Mouse (Mus musculus) forebrain, embryonic 16.5 days (tissue): ENCODE data around the gene Cacna1c. TPM values are rescaled to one million over a fixed set of nuclear protein-coding genes. Genes with fewer than 3 reads are reported as not detected.

ENCODE experiments used
- ATAC-seq: fragments of 200-750 bp; cut with Nextera tagmentation; 2 replicates; pipeline ENCODE4 v1.8.0; 2017; ENCODE audit warnings: mild to moderate bottlenecking, moderate library complexity
- H3K27ac ChIP-seq: fragments of 300-500 bp; sonication (generic); 2 replicates; pipeline ENCODE4 v1.5.1; 2014; ENCODE audit warnings: low read length, control low read depth
- H3K27me3 ChIP-seq: fragments of 300-500 bp; sonication (generic); replicated peaks from 2 replicates; pipeline ENCODE4 v1.6.1; 2014; ENCODE audit warnings: low read length; ENCODE audit not compliant: control insufficient read depth, insufficient read depth
- H3K36me3 ChIP-seq: fragments of 300-500 bp; sonication (generic); 2 replicates; pipeline ENCODE4 v1.6.1; 2014; ENCODE audit not compliant: control insufficient read depth, insufficient read depth
- H3K4me1 ChIP-seq: fragments of 300-500 bp; sonication (generic); replicated peaks from 2 replicates; pipeline ENCODE4 v1.6.1; 2014; ENCODE audit warnings: low read length; ENCODE audit not compliant: control insufficient read depth, insufficient read depth
- H3K4me2 ChIP-seq: fragments of 300-500 bp; sonication (generic); 2 replicates; pipeline ENCODE4 v1.6.1; 2014; ENCODE audit warnings: mild to moderate bottlenecking, low read length, control low read depth
- H3K4me3 ChIP-seq: fragments of 300-500 bp; sonication (generic); replicated peaks from 2 replicates; pipeline ENCODE4 v1.5.1; 2014; ENCODE audit warnings: mild to moderate bottlenecking, low read length, control low read depth
- H3K9ac ChIP-seq: fragments of 300-500 bp; sonication (generic); replicated peaks from 2 replicates; pipeline ENCODE4 v1.6.1; 2014; ENCODE audit warnings: low read depth, low read length, control low read depth
- H3K9me3 ChIP-seq: fragments of 300-500 bp; sonication (generic); 2 replicates; pipeline ENCODE4 v1.6.1; 2016; ENCODE audit warnings: low read length; ENCODE audit not compliant: control insufficient read depth
- WGBS: fragments of 180-500 bp; shearing (Covaris S2); extraction: QIAGEN DNeasy Blood & Tissue Kit; methylation state at CpG from one replicate; pipeline ENCODE4 v1.1.7; 2014; 5-methylcytosine and 5-hydroxymethylcytosine counted together
- polyA plus RNA-seq: library from polyadenylated mRNA; unstranded; fragments of >200 nt; fragmentation: Nextera tagmentation; extraction: Ambion mirVana; gene quantifications from 2 replicates; pipeline ENCODE4 v1.2.1, GENCODE M21; 2015

The Cacna1c gene
- polyA plus RNA-seq, 1 experiment from 2014 or later, result 9.8 TPM

DNA sequence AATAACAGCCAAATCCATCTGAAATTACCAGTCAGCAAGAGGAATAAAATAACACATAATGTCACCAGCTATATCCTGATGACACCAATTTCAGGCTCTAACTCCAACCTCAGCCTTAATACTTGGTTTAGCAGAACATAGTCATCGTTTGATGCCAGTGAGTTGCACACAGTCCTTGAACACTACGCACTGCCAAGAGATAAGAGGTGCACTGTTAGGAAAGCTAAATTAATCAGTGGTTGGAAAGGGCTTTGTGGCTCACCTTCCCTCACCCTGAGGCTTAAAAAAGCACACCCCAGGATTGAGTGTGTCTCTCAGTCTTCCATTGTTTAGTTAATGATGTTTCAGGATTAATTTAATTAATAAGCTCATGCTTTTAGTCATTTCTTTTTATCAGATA, 16.0 kb downstream of the Cacna1c start:
- H3K9me3 ChIP-seq, result no peaks in the 10 kb centered on the region
- no peak overlapping the region for H3K9ac ChIP-seq
- WGBS, result 85% methylated on average over 2 of the region's 2 CpGs
- H3K27me3 ChIP-seq, result no peaks in the 10 kb centered on the region
- peaks cover 14% of the 10 kb centered on the region for H3K4me1 ChIP-seq
- no peak for ATAC-seq
- H3K36me3 ChIP-seq, result 0 out of 2 replicates have a peak, but pooled peaks cover 2% of the 10 kb centered on the region
- no peak overlapping the region for H3K4me2 ChIP-seq
- H3K4me3 ChIP-seq, result no peak overlapping the region
- no peak overlapping the region for H3K27ac ChIP-seq

DNA sequence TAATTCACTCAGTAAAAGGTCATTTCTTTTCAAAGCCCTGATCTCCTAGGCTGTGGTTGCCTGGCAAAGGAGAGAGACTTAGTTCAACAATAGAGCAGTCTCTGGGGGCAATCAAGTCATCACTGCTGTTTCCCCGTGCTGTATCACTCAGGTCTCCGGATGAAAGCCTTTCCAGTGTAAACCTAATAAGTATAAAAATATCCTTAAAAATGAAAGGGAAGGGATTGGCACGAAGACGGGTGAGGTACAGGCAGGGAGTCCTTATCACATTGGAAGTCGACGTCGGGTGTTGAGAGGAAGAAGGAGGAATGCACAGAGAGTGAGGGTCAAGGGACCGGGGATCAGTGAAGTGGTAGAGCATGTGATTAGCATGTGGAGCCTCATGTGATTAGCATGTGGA, 19.1 kb downstream of the Cacna1c start:
- Histone ChIP-seq H3K9me3 (no peaks in the 10 kb centered on the region), H3K9ac (no peak overlapping the region), H3K36me3 (no peaks in the 10 kb centered on the region), H3K27ac (no peak overlapping the region), H3K4me2 (no peak overlapping the region), H3K4me1 (peaks cover 17% of the 10 kb centered on the region), H3K4me3 (no peak overlapping the region), H3K27me3 (no peaks in the 10 kb centered on the region)
- 68% methylated on average over 8 of the region's 8 CpGs for WGBS
- no peak for ATAC-seq

DNA sequence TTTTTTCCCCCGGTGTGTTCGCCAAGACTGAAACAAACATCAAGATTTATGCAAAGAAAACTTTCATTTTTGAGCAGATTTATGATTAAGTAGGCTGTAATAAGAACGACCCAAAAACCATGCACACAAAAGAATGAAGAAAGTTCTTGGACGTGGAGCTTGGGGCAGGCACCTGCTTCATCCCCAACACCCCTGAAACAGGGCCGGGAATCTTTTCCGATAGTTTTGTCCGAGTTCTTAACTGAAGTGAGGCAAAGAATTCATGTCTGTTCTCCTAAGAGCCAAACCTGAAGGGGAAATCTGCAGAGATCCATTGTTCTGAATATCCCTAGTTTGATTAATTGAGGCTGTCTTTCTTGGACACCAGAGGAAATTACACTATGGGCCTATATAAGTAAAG, 20.1 kb downstream of the Cacna1c start:
- peak overlapping the region; percentile 35; the same call in 1 of the 2 replicates for H3K9ac ChIP-seq
- no peaks in the 10 kb centered on the region for H3K9me3 ChIP-seq
- peak overlapping the region; percentile 65 for H3K4me2 ChIP-seq
- ATAC-seq, result no peak
- H3K4me3 ChIP-seq, result peak overlapping the region; percentile 68
- no peaks in the 10 kb centered on the region for H3K27me3 ChIP-seq
- peaks cover 17% of the 10 kb centered on the region for H3K4me1 ChIP-seq
- 62% methylated on average over 7 of the region's 7 CpGs for WGBS
- H3K27ac ChIP-seq, result no peak overlapping the region
- no peaks in the 10 kb centered on the region for H3K36me3 ChIP-seq

DNA sequence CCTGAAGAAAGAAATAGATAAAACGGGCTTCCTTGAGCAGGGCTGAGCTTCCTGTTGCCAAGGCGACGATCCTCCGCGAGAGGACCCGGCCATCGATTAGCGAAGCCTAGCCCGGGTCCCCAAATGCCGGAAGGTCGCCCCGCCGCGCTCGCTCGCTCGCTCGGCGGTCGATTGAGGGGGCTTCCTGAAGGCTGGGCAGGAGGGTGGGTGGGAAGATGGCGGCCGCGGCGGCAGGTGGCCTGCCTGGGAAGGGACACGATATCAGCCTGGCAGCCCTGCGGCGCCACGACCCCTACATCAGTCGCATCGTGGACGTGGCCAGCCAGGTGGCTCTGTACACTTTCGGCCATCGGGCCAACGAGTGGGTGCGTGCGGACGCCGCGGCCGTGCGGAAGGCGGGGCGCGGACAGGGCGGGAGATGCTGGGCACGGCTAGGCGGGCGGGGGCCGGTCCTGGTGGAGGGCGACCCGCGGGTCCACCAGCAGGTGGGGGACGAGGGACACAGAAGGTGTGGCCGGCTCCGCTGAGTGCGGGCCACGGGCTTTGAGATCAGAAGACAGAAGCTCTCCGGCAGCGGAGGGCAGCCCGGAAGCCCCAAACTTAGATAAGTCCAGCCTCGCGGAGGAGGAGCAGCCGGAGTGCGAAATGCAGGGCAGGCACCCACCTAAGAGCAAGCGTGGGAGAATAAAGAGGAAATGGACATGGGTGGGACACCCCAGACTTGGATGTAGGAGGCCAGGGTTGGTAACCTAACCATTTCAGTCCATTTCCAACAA, 21.0 kb downstream of the Cacna1c start, which contains the start of gene Dcp1b:
Dcp1b (plus strand) TSS at position 176 of the 776 bp plus-strand sequence.
- H3K27me3 ChIP-seq, result no peaks in the 10 kb centered on the region
- under 1% methylated on average over 65 of the region's 65 CpGs for WGBS
- H3K4me2 ChIP-seq, result peak within 1 kb of the TSS; percentile 65
- peak within 1 kb of the TSS; percentile 84 for H3K9ac ChIP-seq
- ATAC-seq, result peak; percentile 97
- peak within 1 kb of the TSS; percentile 89 for H3K27ac ChIP-seq
- no peaks in the 10 kb centered on the region for H3K9me3 ChIP-seq
- H3K4me1 ChIP-seq, result peaks cover 17% of the 10 kb centered on the region
- H3K4me3 ChIP-seq, result peak within 1 kb of the TSS; percentile 68
- H3K36me3 ChIP-seq, result no peaks in the 10 kb centered on the region

- WGBS, result 53% methylated on average over 12 of the region's 12 CpGs
- H3K9ac ChIP-seq, result peak overlapping the region; percentile 84
- peak; percentile 26; the same call in 1 of the 2 replicates for ATAC-seq
These were observed 21.7 kb downstream of the Cacna1c start for GRCm38 (mm10) chr6:119174307-119175074.

GRCm38 (mm10) chr6:119165677-119166076, 30.5 kb downstream of the Cacna1c start:
- H3K27me3 ChIP-seq, result no peaks in the 10 kb centered on the region
- H3K4me2 ChIP-seq, result no peak overlapping the region
- no peak overlapping the region for H3K4me3 ChIP-seq
- no peak overlapping the region for H3K27ac ChIP-seq
- H3K36me3 ChIP-seq, result no peaks in the 10 kb centered on the region
- H3K4me1 ChIP-seq, result no peaks in the 10 kb centered on the region
- no peak for ATAC-seq
- no peak overlapping the region for H3K9ac ChIP-seq
- no peaks in the 10 kb centered on the region for H3K9me3 ChIP-seq

More at GRCm38 (mm10) chr6:119174307-119175074, 21.7 kb downstream of the Cacna1c start:
- Histone ChIP-seq H3K9me3 (no peaks in the 10 kb centered on the region), H3K4me3 (peak overlapping the region; percentile 68), H3K36me3 (no peaks in the 10 kb centered on the region), H3K4me1 (peaks cover 17% of the 10 kb centered on the region), H3K27me3 (no peaks in the 10 kb centered on the region), H3K4me2 (peak overlapping the region; percentile 57), H3K27ac (peak overlapping the region; percentile 89)

DNA sequence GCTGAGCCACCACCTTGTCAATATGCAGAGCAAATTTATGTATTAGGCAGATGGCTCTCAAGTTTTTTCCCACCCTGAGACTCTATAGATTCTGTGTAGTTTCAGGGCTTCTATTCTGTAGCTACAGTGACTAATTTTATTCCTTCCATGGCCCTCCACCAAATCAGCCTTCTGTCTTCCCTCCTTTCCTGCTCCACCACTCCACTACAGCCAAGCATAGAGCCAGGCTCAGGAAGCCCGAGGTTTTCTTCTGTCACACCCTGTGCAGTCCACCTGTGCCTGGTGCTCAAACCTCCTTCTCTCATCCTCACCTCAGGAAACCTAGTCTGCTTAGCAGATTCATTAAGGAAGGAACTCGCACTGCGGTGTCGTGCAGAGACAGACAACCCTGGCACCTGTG, 51.1 kb downstream of the Cacna1c start:
- H3K9me3 ChIP-seq, result no peaks in the 10 kb centered on the region
- no peak overlapping the region for H3K9ac ChIP-seq
- 70% methylated on average over 4 of the region's 4 CpGs for WGBS
- no peaks in the 10 kb centered on the region for H3K36me3 ChIP-seq
- H3K4me2 ChIP-seq, result no peak overlapping the region
- 0 out of 2 replicates have a peak, but pooled peaks cover 2% of the 10 kb centered on the region for H3K4me1 ChIP-seq
- peak overlapping the region; percentile 24; the same call in 1 of the 2 replicates for H3K27ac ChIP-seq
- peak; percentile 50; the same call in 1 of the 2 replicates for ATAC-seq
- H3K27me3 ChIP-seq, result no peaks in the 10 kb centered on the region
- H3K4me3 ChIP-seq, result no peak overlapping the region

DNA sequence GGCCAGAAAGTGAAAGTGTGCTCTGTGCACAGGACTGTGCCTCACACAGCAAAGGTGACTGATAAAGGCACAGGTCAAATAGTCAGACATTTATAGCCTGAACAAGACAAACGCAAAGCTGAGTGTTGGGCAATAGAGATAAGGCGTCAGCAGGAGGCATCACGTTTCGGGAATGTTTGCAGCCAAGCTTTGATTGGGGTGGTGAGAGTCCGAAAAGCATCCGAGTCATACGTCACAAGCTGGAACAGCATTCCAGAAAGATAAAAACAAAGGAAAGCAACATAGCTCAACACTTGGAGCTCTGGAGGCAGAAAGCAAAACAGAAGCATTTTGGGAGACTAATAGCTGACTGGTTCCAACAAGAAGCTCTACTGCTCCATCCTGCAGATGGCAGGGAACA, 56.7 kb downstream of the Cacna1c start:
- WGBS, result 83% methylated on average over 7 of the region's 7 CpGs
- Histone ChIP-seq H3K9ac (no peak overlapping the region), H3K4me1 (no peaks in the 10 kb centered on the region), H3K36me3 (no peaks in the 10 kb centered on the region), H3K9me3 (no peaks in the 10 kb centered on the region), H3K27me3 (no peaks in the 10 kb centered on the region), H3K27ac (no peak overlapping the region), H3K4me2 (no peak overlapping the region), H3K4me3 (no peak overlapping the region)
- ATAC-seq, result no peak

GRCm38 (mm10) chr6:119137768-119138167, 58.5 kb downstream of the Cacna1c start:
- ATAC-seq, result no peak
- H3K9ac ChIP-seq, result no peak overlapping the region
- no peak overlapping the region for H3K4me3 ChIP-seq
- no peaks in the 10 kb centered on the region for H3K9me3 ChIP-seq
- H3K4me2 ChIP-seq, result no peak overlapping the region
- H3K36me3 ChIP-seq, result no peaks in the 10 kb centered on the region
- H3K4me1 ChIP-seq, result no peaks in the 10 kb centered on the region
- 89% methylated on average over 10 of the region's 10 CpGs for WGBS
- H3K27me3 ChIP-seq, result no peaks in the 10 kb centered on the region
- no peak overlapping the region for H3K27ac ChIP-seq
